27 mouse cellular contexts compared by ENCODE assay signal in the genomic region with DNA sequence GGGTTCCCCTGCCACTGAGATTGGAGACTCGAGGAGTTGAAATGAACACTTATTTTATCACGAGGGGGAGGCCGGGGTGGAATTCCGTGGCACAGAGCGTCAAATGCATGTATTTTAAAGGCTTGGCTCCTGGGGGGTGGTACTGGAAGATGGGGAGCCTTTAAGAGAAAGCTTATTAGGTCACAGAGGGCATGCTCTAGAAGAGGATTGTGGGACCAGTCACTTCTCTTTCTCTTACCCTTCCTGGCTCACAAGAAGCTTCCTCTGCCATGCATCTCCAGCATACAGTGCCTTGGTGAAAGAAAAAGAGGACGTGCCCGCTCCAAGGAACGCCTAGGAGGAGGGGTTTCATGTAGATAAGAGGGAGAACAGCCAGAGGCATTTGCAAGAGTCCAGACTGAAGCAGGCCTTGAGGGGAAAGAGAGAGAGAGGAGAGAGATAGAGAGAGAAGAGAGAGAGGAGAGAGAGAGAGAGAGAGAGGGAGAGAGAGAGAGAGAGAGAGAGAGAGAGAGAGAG. TPM values are rescaled to one million over a fixed set of nuclear protein-coding genes. Genes with fewer than 3 reads are reported as not detected.
A peak's percentile ranks its signal among the peaks of the same experiment; 100 is the strongest.
DNase-seq lines count a peak whose midpoint lies in the region; ATAC-seq and TF ChIP-seq lines count a peak whose summit lies in the region.
"Had no signal": no experiment of that assay in that cellular context is flagged by ENCODE, and none has a peak within 500 bp of the region (broad histone marks: within the 10 kb centered on the region; RNA-seq: fewer than 3 reads in every experiment).

No protein-coding gene starts in this region.

- H3K36me3 ChIP-seq in heart, embryonic 12.5 days: no peaks in the 10 kb centered on the region
- H3K36me3 ChIP-seq in kidney, postnatal 0 days (ENCODE audit: insufficient read depth, low read length): no peaks in the 10 kb centered on the region
- H3K36me3 ChIP-seq in MEL (ENCODE audit: control insufficient read depth in 1 of 2, insufficient read depth in 2 of 2, low read length in 2 of 2): peaks cover 0 to 2% of the 10 kb centered on the region in 2 experiments; a peak in 1 of 4 replicates
- no peaks in the 10 kb centered on the region for H3K36me3 ChIP-seq in neural tube, embryonic 15.5 days
- H3K36me3 ChIP-seq: embryonic facial prominence, embryonic 10.5 days; hindbrain, embryonic 13.5 days; kidney, embryonic 15.5 days; limb, embryonic 15.5 days; liver, embryonic 15.5 days; midbrain, embryonic 15.5 days had no signal

- TF ChIP-seq CTCF in kidney, postnatal 0 days (IDR thresholded peaks at IDR 0.05; ENCODE audit: low read depth): no peak
- TF ChIP-seq CTCF in MEL (IDR thresholded peaks at IDR 0.05 in 2 of 3, conservative IDR thresholded peaks at IDR 0.05 in 1 of 3; ENCODE audit: control insufficient read depth in 1 of 3, insufficient read depth in 1 of 3, low read depth in 2 of 3, low read length in 3 of 3, poor library complexity in 1 of 3, severe bottlenecking in 1 of 3): no peak

- H3K9ac ChIP-seq in heart, embryonic 12.5 days: no peak overlapping the region
- no peak overlapping the region for H3K9ac ChIP-seq in kidney, postnatal 0 days (ENCODE audit: low read depth, low read length)
- H3K9ac ChIP-seq in MEL (ENCODE audit: control insufficient read depth, low read depth, low read length, poor library complexity, severe bottlenecking): peak overlapping the region; percentile 45
- no peak overlapping the region for H3K9ac ChIP-seq in neural tube, embryonic 15.5 days (replicated peaks)
- H3K9ac ChIP-seq: hindbrain, embryonic 13.5 days; kidney, embryonic 15.5 days; limb, embryonic 15.5 days; liver, embryonic 15.5 days; midbrain, embryonic 15.5 days had no signal

- no peak overlapping the region for H3K4me3 ChIP-seq in heart, embryonic 12.5 days
- H3K4me3 ChIP-seq in kidney, postnatal 0 days (replicated peaks; ENCODE audit: low read depth, low read length): no peak overlapping the region
- peak overlapping the region; percentile 13 to 37 for H3K4me3 ChIP-seq in MEL (ENCODE audit: control insufficient read depth in 1 of 2, insufficient read depth in 1 of 2, low read depth in 2 of 2, low read length in 2 of 2)
- H3K4me3 ChIP-seq in neural tube, embryonic 15.5 days (replicated peaks): no peak overlapping the region
- H3K4me3 ChIP-seq: embryonic facial prominence, embryonic 10.5 days; hindbrain, embryonic 13.5 days; kidney, embryonic 15.5 days; limb, embryonic 15.5 days; liver, embryonic 15.5 days; midbrain, embryonic 15.5 days; myocyte had no signal

- TF ChIP-seq EP300 in MEL (IDR thresholded peaks at IDR 0.05; ENCODE audit: low read depth in 1 of 2, low read length in 2 of 2): no peak

- no peaks in the 10 kb centered on the region for H3K79me2 ChIP-seq in MEL (ENCODE audit: control insufficient read depth, insufficient read depth, low read length, poor library complexity)

- 0 out of 2 replicates have a peak, but pooled peaks cover 3% of the 10 kb centered on the region for H3K9me3 ChIP-seq in heart, embryonic 12.5 days (replicated peaks)
- H3K9me3 ChIP-seq in kidney, postnatal 0 days (replicated peaks; ENCODE audit: low read length): no peaks in the 10 kb centered on the region
- no peaks in the 10 kb centered on the region for H3K9me3 ChIP-seq in MEL (replicated peaks; ENCODE audit: insufficient read depth, low read length)
- 0 out of 2 replicates have a peak, but pooled peaks cover 2% of the 10 kb centered on the region for H3K9me3 ChIP-seq in neural tube, embryonic 15.5 days (replicated peaks)
- H3K9me3 ChIP-seq: embryonic facial prominence, embryonic 10.5 days; kidney, embryonic 15.5 days; limb, embryonic 15.5 days; liver, embryonic 15.5 days; midbrain, embryonic 15.5 days had no signal

- H3K4me1 ChIP-seq in heart, embryonic 12.5 days (replicated peaks): peaks cover 20% of the 10 kb centered on the region
- no peaks in the 10 kb centered on the region for H3K4me1 ChIP-seq in kidney, postnatal 0 days (replicated peaks; ENCODE audit: insufficient read depth, low read length)
- H3K4me1 ChIP-seq in MEL (ENCODE audit: control insufficient read depth in 1 of 2, insufficient read depth in 2 of 2, low read length in 2 of 2): peaks cover 0 to 3% of the 10 kb centered on the region in 2 experiments; a peak in 1 of 4 replicates
- no peaks in the 10 kb centered on the region for H3K4me1 ChIP-seq in neural tube, embryonic 15.5 days
- H3K4me1 ChIP-seq: embryonic facial prominence, embryonic 10.5 days; hindbrain, embryonic 13.5 days; midbrain, embryonic 15.5 days had no signal

- 15% methylated on average over 8 of the region's 8 CpGs for WGBS in heart, embryonic 12.5 days
- 50% methylated on average over 8 of the region's 8 CpGs for WGBS in kidney, postnatal 0 days
- 74% methylated on average over 8 of the region's 8 CpGs for WGBS in neural tube, embryonic 15.5 days

- TF ChIP-seq POLR2A in MEL (IDR thresholded peaks at IDR 0.05; ENCODE audit: control insufficient read depth in 1 of 2, insufficient read depth in 1 of 2, low read depth in 1 of 2, low read length in 2 of 2, poor library complexity in 1 of 2): peak in 1 of 2 experiments; percentile 48; a peak in 1 of 4 replicates

- TF ChIP-seq RAD21 in MEL (IDR thresholded peaks at IDR 0.05; ENCODE audit: low read depth, low read length): no peak

- no peaks in the 10 kb centered on the region for H3K27me3 ChIP-seq in heart, embryonic 12.5 days (replicated peaks)
- H3K27me3 ChIP-seq in kidney, postnatal 0 days (ENCODE audit: insufficient read depth, low read length): no peaks in the 10 kb centered on the region
- no peaks in the 10 kb centered on the region for H3K27me3 ChIP-seq in MEL (ENCODE audit: control insufficient read depth in 1 of 2, insufficient read depth in 2 of 2, low read length in 2 of 2)
- H3K27me3 ChIP-seq in neural tube, embryonic 15.5 days (replicated peaks): no peaks in the 10 kb centered on the region
- H3K27me3 ChIP-seq: hindbrain, embryonic 13.5 days; kidney, embryonic 15.5 days; limb, embryonic 15.5 days; liver, embryonic 15.5 days; midbrain, embryonic 15.5 days had no signal

- no peak for DNase-seq in heart, postnatal 10 days
- no peak for DNase-seq in kidney, postnatal 0 days (ENCODE audit: low spot score)
- DNase-seq in kidney, postnatal 14 days: no peak
- peak; percentile 88 for DNase-seq in MEL (ENCODE audit: low read depth, low spot score)
- DNase-seq: cerebellum, adult 2 months; right cerebral cortex, postnatal 14 days; spleen, adult 18-20 months; thymus, postnatal 36 days had no signal

- 0 out of 2 replicates have a peak overlapping the region, but pooled peaks have one; percentile 3 for H3K27ac ChIP-seq in heart, embryonic 12.5 days (ENCODE audit: poor library complexity, severe bottlenecking)
- peak overlapping the region; percentile 39 for H3K27ac ChIP-seq in kidney, postnatal 0 days
- peak overlapping the region; percentile 24; the same call in 1 of the 2 replicates for H3K27ac ChIP-seq in MEL (ENCODE audit: control insufficient read depth, low read depth, low read length)
- no peak overlapping the region for H3K27ac ChIP-seq in neural tube, embryonic 15.5 days (replicated peaks)
- H3K27ac ChIP-seq: embryonic facial prominence, embryonic 10.5 days; hindbrain, embryonic 13.5 days; limb, embryonic 15.5 days; midbrain, embryonic 15.5 days had no signal

- intact Hi-C loops in heart, postnatal 10 days (cut with DNase I): no loop called here

- peak overlapping the region; percentile 27 for H3K4me2 ChIP-seq in heart, embryonic 12.5 days
- H3K4me2 ChIP-seq in kidney, postnatal 0 days (ENCODE audit: low read length): peak overlapping the region; percentile 6; the same call in 1 of the 2 replicates
- no peak overlapping the region for H3K4me2 ChIP-seq in neural tube, embryonic 15.5 days
- H3K4me2 ChIP-seq: hindbrain, embryonic 13.5 days; kidney, embryonic 15.5 days; limb, embryonic 15.5 days; liver, embryonic 15.5 days; midbrain, embryonic 15.5 days had no signal

- no peak for ATAC-seq in heart, embryonic 12.5 days (ENCODE audit: insufficient number of reproducible peaks, low FRiP score)
- ATAC-seq in kidney, postnatal 0 days (replicated peaks; ENCODE audit: low FRiP score, low read depth): no peak
- ATAC-seq in megakaryocyte progenitor cell, adult 5-6 weeks (replicated peaks; ENCODE audit: poor library complexity): peak; percentile 25; the same call in 1 of the 2 replicates
- ATAC-seq in neural tube, embryonic 15.5 days (ENCODE audit: low FRiP score): no peak
- ATAC-seq: inflammation-experienced regulatory T-cells, adult 6 months; midbrain, embryonic 15.5 days had no signal

TF ChIP-seq in MEL, 35 proteins besides CTCF, POLR2A, EP300 and RAD21:
- TF ChIP-seq CHD1 (IDR thresholded peaks at IDR 0.05; ENCODE audit: low read depth, low read length) (no peak), TBP (IDR thresholded peaks at IDR 0.05; ENCODE audit: low read depth, low read length) (peak; percentile 45), ZC3H11A (IDR thresholded peaks at IDR 0.05; ENCODE audit: low read depth, low read length) (no peak), SIN3A (IDR thresholded peaks at IDR 0.05; ENCODE audit: low read length) (peak; percentile 54), JUND (IDR thresholded peaks at IDR 0.05; ENCODE audit: low read depth, low read length) (peak; percentile 87; the same call in 1 of the 2 replicates), MAZ (IDR thresholded peaks at IDR 0.05; ENCODE audit: low read depth, low read length) (no peak), GATA1 (IDR thresholded peaks at IDR 0.05; ENCODE audit: low read depth, low read length) (peak; percentile 29; the same call in 1 of the 2 replicates), ZMIZ1 (IDR thresholded peaks at IDR 0.05; ENCODE audit: low read depth, low read length) (no peak), HCFC1 (IDR thresholded peaks at IDR 0.05; ENCODE audit: low read depth, low read length) (peak; percentile 20; the same call in 1 of the 2 replicates), ZKSCAN1 (IDR thresholded peaks at IDR 0.05; ENCODE audit: low read depth, low read length) (no peak), USF2 (IDR thresholded peaks at IDR 0.05; ENCODE audit: borderline replicate concordance in 1 of 2, insufficient read depth in 1 of 2, low read depth in 1 of 2, low read length in 2 of 2) (no peak), USF1 (IDR thresholded peaks at IDR 0.05; ENCODE audit: low read depth, low read length) (no peak)

RNA-seq across cellular contexts. Expression of a gene that starts 3.0 kb away (rescaled TPM):
- polyA plus RNA-seq in heart, embryonic 12.5 days (2016; fragmentation: Nextera tagmentation; extraction: Ambion mirVana): not detected in 2 replicates
- total RNA-seq in heart, postnatal 10 days (2021): not detected
- 4.2 and 4.7 TPM in 2 replicates for polyA plus RNA-seq in kidney, postnatal 0 days (2015; fragmentation: Nextera tagmentation; extraction: Ambion mirVana)
- total RNA-seq in MEL (2012; rRNA removed): not detected in 2 replicates
- not detected for polyA plus RNA-seq in MEL (2012; ENCODE audit: insufficient read depth in 1 of 2, insufficient read length in 2 of 2, low read depth in 1 of 2, low replicate concordance in 2 of 2, missing spikeins in 1 of 2)
- total RNA-seq in megakaryocyte progenitor cell, adult 5-6 weeks (2015): not detected in 2 replicates
- not detected in 2 replicates for total RNA-seq in megakaryocyte progenitor cell, adult 5-6 weeks (2017)
- polyA plus RNA-seq in neural tube, embryonic 15.5 days (2015; fragmentation: Nextera tagmentation; extraction: Ambion mirVana): 0.13 TPM in 1 of 2 replicates, not detected in the other
- total RNA-seq: adrenal gland, adult 18-20 months; gastrocnemius, adult 18-20 months; layer of hippocampus, adult 18-20 months; layer of hippocampus, postnatal 25 days; left cerebral cortex, postnatal 25 days had no signal
- polyA plus RNA-seq: cerebellum, adult 2 months; forebrain, embryonic 11.5 days; gonadal fat pad, adult 2 months; hindbrain, embryonic 13.5 days; limb, embryonic 15.5 days; midbrain, embryonic 15.5 days; myocyte; neural tube, embryonic 14.5 days had no signal

Comparison
In these comparisons a context has a peak if more than half of its experiments do, and no peak if none do; other contexts are left out.
1. H3K4me3 ChIP-seq: peak in MEL (2 of 2); none in heart, embryonic 12.5 days (single experiment), kidney, postnatal 0 days (single experiment) and neural tube, embryonic 15.5 days (single experiment).